Mouse (Mus musculus) CD4-positive, CD25-positive, alpha-beta regulatory T cell, adult 4 months (primary cell): ENCODE measurements around the gene Tmem132b. TPM values are rescaled to one million over a fixed set of nuclear protein-coding genes. Genes with fewer than 3 reads are reported as not detected.
"Not testable (repeated sequence)": the region's sequence is repeated elsewhere in the genome, so short reads cannot be mapped to it uniquely, and the experiment has no call there.

Experiments
- ATAC-seq: one replicate; pipeline ENCODE4 v1.8.0; 2017
- polyA plus RNA-seq, 2 experiments: library from polyadenylated mRNA; unstranded; fragments of 100-300 nt; shearing (Covaris generic); gene quantifications; one replicate each; pipeline ENCODE4 v1.2.1; 2017

The Tmem132b gene
- under 1 TPM in 1 of 2 experiments, not detected in 1; 0.16 TPM for polyA plus RNA-seq

- ATAC-seq: no peak
These were observed at the start of gene Tmem132b for GRCm38 (mm10) chr5:125531634-125532033. TSS of gene Tmem132b (plus strand) at chr5:125531774.

- no peak for ATAC-seq
These were observed 49.1 kb upstream of the Tmem132b start for GRCm38 (mm10) chr5:125482474-125482873.

- no peak for ATAC-seq
These were observed 47.6 kb upstream of the Tmem132b start for GRCm38 (mm10) chr5:125483712-125484611.

GRCm38 (mm10) chr5:125485031-125485778 is 46.4 kb upstream of the Tmem132b start:
- ATAC-seq: no peak

- ATAC-seq: no peak
These were observed 45.5 kb upstream of the Tmem132b start for GRCm38 (mm10) chr5:125486088-125486487.

GRCm38 (mm10) chr5:125487375-125488115 is 44.0 kb upstream of the Tmem132b start:
- ATAC-seq: no peak

- ATAC-seq: no peak
These were observed 43.5 kb upstream of the Tmem132b start for GRCm38 (mm10) chr5:125488116-125488455.

GRCm38 (mm10) chr5:125488953-125489352 is 42.6 kb upstream of the Tmem132b start:
- not testable (repeated sequence) for ATAC-seq

GRCm38 (mm10) chr5:125491107-125491506 is 40.5 kb upstream of the Tmem132b start:
- no peak for ATAC-seq

GRCm38 (mm10) chr5:125492379-125493092 is 39.0 kb upstream of the Tmem132b start:
- no peak for ATAC-seq

GRCm38 (mm10) chr5:125493093-125493423 is 38.5 kb upstream of the Tmem132b start:
- ATAC-seq: no peak

GRCm38 (mm10) chr5:125495655-125496054 is 35.9 kb upstream of the Tmem132b start:
- no peak for ATAC-seq

- ATAC-seq: no peak
These were observed 33.6 kb upstream of the Tmem132b start for GRCm38 (mm10) chr5:125497821-125498600.

- no peak for ATAC-seq
These were observed 30.1 kb upstream of the Tmem132b start for GRCm38 (mm10) chr5:125501505-125501904.

- no peak for ATAC-seq
These were observed 29.4 kb upstream of the Tmem132b start for GRCm38 (mm10) chr5:125502186-125502585.

- no peak for ATAC-seq
These were observed 27.9 kb upstream of the Tmem132b start for GRCm38 (mm10) chr5:125503628-125504027.

GRCm38 (mm10) chr5:125504692-125505091 is 26.9 kb upstream of the Tmem132b start:
- ATAC-seq: no peak

- no peak for ATAC-seq
These were observed 25.6 kb upstream of the Tmem132b start for GRCm38 (mm10) chr5:125505968-125506367.

- no peak for ATAC-seq
These were observed 24.0 kb upstream of the Tmem132b start for GRCm38 (mm10) chr5:125507582-125507981.

- no peak for ATAC-seq
These were observed 23.6 kb upstream of the Tmem132b start for GRCm38 (mm10) chr5:125508006-125508405.

- ATAC-seq: peak; percentile 45
These were observed 22.0 kb upstream of the Tmem132b start for GRCm38 (mm10) chr5:125509541-125509940.

- ATAC-seq: no peak
These were observed 16.6 kb upstream of the Tmem132b start for GRCm38 (mm10) chr5:125515006-125515405.
